Mouse (Mus musculus): ENCODE data around the gene Paqr5.

GRCm38 (mm10) chr9:61932009-61932408 lies 94.6 kb downstream of the Paqr5 start:
- no peak for TF ChIP-seq POLR2A (IDR thresholded peaks at IDR 0.05; ENCODE audit: insufficient read depth, low read depth, low read length)
- no peak for TF ChIP-seq CTCF (IDR thresholded peaks at IDR 0.05)
- TF ChIP-seq EP300 (IDR thresholded peaks at IDR 0.05; ENCODE audit: insufficient read depth, low read depth, low read length) = no peak
